Mouse (Mus musculus) limb, embryonic 13.5 days (tissue): ENCODE measurements at regions not wholly inside any gene's neighbourhood (a gene's known extent, or its start where the extent isn't known, plus 50 kb on each side); places are given as distances from the start of the nearest gene placed in this dataset.

Experiments
- ATAC-seq: fragments of 200-750 bp; cut with Nextera tagmentation; 2 replicates; pipeline ENCODE4 v1.8.0; 2017; ENCODE audit warnings: low read depth, moderate number of reproducible peaks, moderate TSS enrichment; ENCODE audit not compliant: low FRiP score
- H3K27ac ChIP-seq: fragments of 300-500 bp; sonication (generic); 2 replicates; pipeline ENCODE4 v1.5.1; 2015; ENCODE audit warnings: inconsistent platforms, mild to moderate bottlenecking, moderate library complexity
- H3K27me3 ChIP-seq: fragments of 300-500 bp; sonication (generic); 2 replicates; pipeline ENCODE4 v1.6.1; 2015; ENCODE audit warnings: mild to moderate bottlenecking, inconsistent platforms
- H3K36me3 ChIP-seq: fragments of 300-500 bp; sonication (generic); 2 replicates; pipeline ENCODE4 v1.6.1; 2015; ENCODE audit warnings: inconsistent platforms, mild to moderate bottlenecking, moderate library complexity
- H3K4me1 ChIP-seq: fragments of 300-500 bp; sonication (generic); 2 replicates; pipeline ENCODE4 v1.6.1; 2015; ENCODE audit warnings: inconsistent platforms
- H3K4me2 ChIP-seq: fragments of 300-500 bp; sonication (generic); replicated peaks from 2 replicates; pipeline ENCODE4 v1.6.1; 2015; ENCODE audit warnings: inconsistent platforms, mild to moderate bottlenecking, moderate library complexity
- H3K4me3 ChIP-seq: fragments of 300-500 bp; sonication (generic); 2 replicates; pipeline ENCODE4 v1.5.1; 2015; ENCODE audit warnings: moderate library complexity, mild to moderate bottlenecking, inconsistent platforms
- H3K9ac ChIP-seq: fragments of 300-500 bp; sonication (generic); 2 replicates; pipeline ENCODE4 v1.6.1; 2015; ENCODE audit warnings: mild to moderate bottlenecking, inconsistent platforms
- H3K9me3 ChIP-seq: fragments of 300-500 bp; sonication (generic); 2 replicates; pipeline ENCODE4 v1.6.1; 2016; ENCODE audit warnings: inconsistent platforms
- WGBS: fragments of 180-500 bp; shearing (Covaris S2); methylation state at CpG from one replicate; pipeline ENCODE4 v1.1.7; 2015; 5-methylcytosine and 5-hydroxymethylcytosine counted together

DNA sequence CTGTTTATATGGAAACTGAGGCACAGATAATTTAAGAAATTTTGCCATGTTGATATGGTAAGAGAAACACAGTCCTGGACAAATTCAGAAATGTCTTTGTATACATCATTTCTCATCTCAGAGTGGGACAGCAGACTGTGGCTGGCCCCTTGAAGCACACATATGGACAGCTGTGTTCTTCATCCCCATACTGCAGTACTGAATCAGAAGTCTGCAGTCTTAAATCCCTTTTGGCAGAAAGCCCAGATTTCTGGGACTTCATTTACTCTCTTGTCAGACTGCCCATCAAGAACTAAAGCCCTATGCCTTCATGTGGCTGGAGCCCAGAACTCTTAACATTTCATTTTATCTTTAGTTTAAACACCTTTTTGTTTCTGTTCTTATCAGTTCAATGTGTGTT lies 403.8 kb upstream of the Rag2 start:
- no peaks in the 10 kb centered on the region for H3K9me3 ChIP-seq
- no peaks in the 10 kb centered on the region for H3K36me3 ChIP-seq
- no peak overlapping the region for H3K9ac ChIP-seq
- H3K27ac ChIP-seq: no peak overlapping the region
- no peak overlapping the region for H3K4me2 ChIP-seq
- ATAC-seq: no peak
- no peaks in the 10 kb centered on the region for H3K4me1 ChIP-seq
- no peaks in the 10 kb centered on the region for H3K27me3 ChIP-seq
- H3K4me3 ChIP-seq: no peak overlapping the region

- no peak overlapping the region for H3K4me2 ChIP-seq
- H3K4me1 ChIP-seq: no peaks in the 10 kb centered on the region
- H3K9me3 ChIP-seq: no peaks in the 10 kb centered on the region
- 86% methylated on average over 3 of the region's 3 CpGs for WGBS
- H3K4me3 ChIP-seq: no peak overlapping the region
- ATAC-seq: no peak
- no peak overlapping the region for H3K9ac ChIP-seq
- no peak overlapping the region for H3K27ac ChIP-seq
- no peaks in the 10 kb centered on the region for H3K27me3 ChIP-seq
- H3K36me3 ChIP-seq: no peaks in the 10 kb centered on the region
Measured at GRCm38 (mm10) chr2:101242983-101243382, 381.5 kb upstream of the Rag2 start.

- Histone ChIP-seq H3K9me3 (no peaks in the 10 kb centered on the region), H3K36me3 (no peaks in the 10 kb centered on the region), H3K4me3 (no peak overlapping the region), H3K27me3 (no peaks in the 10 kb centered on the region), H3K4me1 (no peaks in the 10 kb centered on the region), H3K9ac (no peak overlapping the region), H3K27ac (no peak overlapping the region), H3K4me2 (no peak overlapping the region)
- 59% methylated on average over 2 of the region's 2 CpGs for WGBS
- ATAC-seq: no peak; the same call in 1 of the 2 replicates
Measured at GRCm38 (mm10) chr2:101247133-101247532, 377.4 kb upstream of the Rag2 start.

DNA sequence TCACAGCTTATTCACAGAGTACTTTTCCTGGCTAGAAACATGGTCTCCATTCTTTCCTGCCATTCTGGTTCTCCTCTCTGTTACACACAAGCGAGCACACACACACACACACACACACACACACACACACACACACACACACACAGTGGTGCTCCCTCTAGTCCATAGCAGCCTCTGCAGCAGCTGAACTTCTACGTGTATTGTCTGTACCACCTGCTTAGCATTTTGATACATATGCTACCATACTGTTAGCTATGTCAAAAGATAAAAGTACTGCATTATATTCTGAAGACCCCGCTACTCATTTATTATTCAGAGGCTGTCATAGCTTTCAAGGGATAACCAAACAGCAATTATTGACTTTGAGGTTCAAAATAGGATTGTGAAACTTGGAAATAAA lies 372.3 kb upstream of the Rag2 start:
- no peak for ATAC-seq
- Histone ChIP-seq H3K27ac (no peak overlapping the region), H3K4me1 (no peaks in the 10 kb centered on the region), H3K4me2 (no peak overlapping the region), H3K9me3 (no peaks in the 10 kb centered on the region), H3K27me3 (no peaks in the 10 kb centered on the region), H3K4me3 (no peak overlapping the region), H3K9ac (no peak overlapping the region), H3K36me3 (no peaks in the 10 kb centered on the region)
- 80% methylated on average over 3 of the region's 3 CpGs for WGBS

GRCm38 (mm10) chr2:101256464-101256863 lies 368.1 kb upstream of the Rag2 start:
- Histone ChIP-seq H3K4me2 (no peak overlapping the region), H3K9me3 (no peaks in the 10 kb centered on the region), H3K9ac (no peak overlapping the region), H3K36me3 (no peaks in the 10 kb centered on the region), H3K4me1 (no peaks in the 10 kb centered on the region), H3K27me3 (no peaks in the 10 kb centered on the region), H3K4me3 (no peak overlapping the region), H3K27ac (no peak overlapping the region)
- 72% methylated on average over 3 of the region's 3 CpGs for WGBS
- ATAC-seq: no peak

- no peak for ATAC-seq
- no peak overlapping the region for H3K27ac ChIP-seq
Measured at GRCm38 (mm10) chr2:101263934-101264333, 360.6 kb upstream of the Rag2 start.

GRCm38 (mm10) chr2:101266685-101267374 lies 357.7 kb upstream of the Rag2 start:
- Histone ChIP-seq H3K9ac (no peak overlapping the region), H3K27me3 (no peaks in the 10 kb centered on the region), H3K27ac (no peak overlapping the region), H3K4me3 (no peak overlapping the region), H3K9me3 (no peaks in the 10 kb centered on the region), H3K4me1 (no peaks in the 10 kb centered on the region), H3K36me3 (no peaks in the 10 kb centered on the region), H3K4me2 (no peak overlapping the region)
- no peak for ATAC-seq
- 84% methylated on average over 2 of the region's 2 CpGs for WGBS

More at GRCm38 (mm10) chr2:101263934-101264333, 360.6 kb upstream of the Rag2 start:
- Histone ChIP-seq H3K4me1 (no peaks in the 10 kb centered on the region), H3K27me3 (no peaks in the 10 kb centered on the region), H3K9ac (no peak overlapping the region), H3K4me2 (no peak overlapping the region), H3K4me3 (no peak overlapping the region), H3K36me3 (no peaks in the 10 kb centered on the region), H3K9me3 (no peaks in the 10 kb centered on the region)
- WGBS: 80% methylated on average over 4 of the region's 4 CpGs

DNA sequence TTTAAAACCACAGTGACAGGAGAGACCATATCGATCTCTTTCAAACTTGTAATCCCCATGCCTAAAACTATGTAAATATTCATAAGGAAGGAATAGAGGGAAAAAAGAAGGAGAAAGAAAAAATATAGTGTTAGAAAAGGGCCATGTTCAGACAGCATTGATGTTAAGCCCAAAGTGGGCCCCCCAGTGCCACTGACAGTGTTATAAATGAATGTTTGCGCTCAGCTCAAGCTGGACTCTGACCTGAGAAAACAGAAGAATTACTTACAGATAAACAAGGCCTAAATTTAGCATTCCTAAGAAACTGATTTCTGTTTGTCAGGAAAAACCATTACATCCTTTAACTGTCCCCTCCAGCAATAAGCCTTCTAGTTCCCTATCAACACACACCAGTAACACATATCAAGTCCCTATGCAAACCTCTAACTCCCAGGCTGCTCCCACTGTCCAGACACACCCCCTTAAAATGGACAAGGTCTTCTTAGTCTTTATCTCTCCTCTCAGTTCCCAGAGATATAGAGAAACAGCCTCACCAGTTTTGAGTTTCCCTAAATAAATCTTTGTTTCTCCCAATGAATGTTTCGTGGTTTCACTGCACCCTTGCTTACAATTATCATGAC lies 350.4 kb upstream of the Rag2 start:
- ATAC-seq: no peak
- 84% methylated on average over 3 of the region's 3 CpGs for WGBS
- no peak overlapping the region for H3K27ac ChIP-seq
- H3K4me2 ChIP-seq: no peak overlapping the region
- H3K9ac ChIP-seq: no peak overlapping the region
- no peaks in the 10 kb centered on the region for H3K9me3 ChIP-seq
- no peaks in the 10 kb centered on the region for H3K36me3 ChIP-seq
- H3K4me3 ChIP-seq: no peak overlapping the region
- no peaks in the 10 kb centered on the region for H3K27me3 ChIP-seq
- H3K4me1 ChIP-seq: no peaks in the 10 kb centered on the region

GRCm38 (mm10) chr2:101284886-101285285 lies 339.6 kb upstream of the Rag2 start:
- H3K9me3 ChIP-seq: no peaks in the 10 kb centered on the region
- no peak overlapping the region for H3K4me2 ChIP-seq
- no peaks in the 10 kb centered on the region for H3K36me3 ChIP-seq
- H3K27ac ChIP-seq: no peak overlapping the region
- no peak for ATAC-seq
- H3K4me1 ChIP-seq: no peaks in the 10 kb centered on the region
- H3K27me3 ChIP-seq: no peaks in the 10 kb centered on the region
- H3K4me3 ChIP-seq: no peak overlapping the region
- H3K9ac ChIP-seq: no peak overlapping the region

DNA sequence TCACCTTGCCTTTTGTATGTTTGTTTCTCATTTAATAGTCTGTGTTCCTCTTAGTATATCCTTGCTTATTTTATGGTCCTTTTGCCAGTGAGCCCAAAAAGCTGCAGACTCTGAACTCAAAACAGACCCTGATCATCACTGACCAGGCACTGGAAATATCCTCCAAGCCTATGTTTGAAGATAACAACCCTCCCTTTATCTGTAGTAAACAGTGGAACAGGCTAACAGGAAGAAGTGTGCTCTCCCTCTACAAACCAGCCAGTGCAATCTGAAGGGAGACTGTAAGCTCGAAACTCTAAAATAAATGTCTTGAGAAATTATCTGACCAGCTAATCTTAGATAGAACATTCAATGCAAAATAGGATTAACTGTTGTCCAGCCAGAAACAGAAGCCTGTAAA lies 336.4 kb upstream of the Rag2 start:
- H3K4me1 ChIP-seq: no peaks in the 10 kb centered on the region
- no peaks in the 10 kb centered on the region for H3K36me3 ChIP-seq
- no peaks in the 10 kb centered on the region for H3K9me3 ChIP-seq
- H3K4me2 ChIP-seq: no peak overlapping the region
- no peak for ATAC-seq
- no peak overlapping the region for H3K9ac ChIP-seq
- no peaks in the 10 kb centered on the region for H3K27me3 ChIP-seq
- WGBS: 94% methylated on average over 1 of the region's 1 CpGs
- no peak overlapping the region for H3K27ac ChIP-seq
- H3K4me3 ChIP-seq: no peak overlapping the region

GRCm38 (mm10) chr2:101289168-101289567 lies 335.4 kb upstream of the Rag2 start:
- no peak overlapping the region for H3K4me3 ChIP-seq
- no peaks in the 10 kb centered on the region for H3K9me3 ChIP-seq
- H3K36me3 ChIP-seq: no peaks in the 10 kb centered on the region
- no peaks in the 10 kb centered on the region for H3K27me3 ChIP-seq
- H3K9ac ChIP-seq: no peak overlapping the region
- H3K4me2 ChIP-seq: no peak overlapping the region
- H3K4me1 ChIP-seq: no peaks in the 10 kb centered on the region
- no peak overlapping the region for H3K27ac ChIP-seq
- ATAC-seq: no peak
- WGBS: 30% methylated on average over 2 of the region's 2 CpGs

- 94% methylated on average over 4 of the region's 4 CpGs for WGBS
- Histone ChIP-seq H3K4me3 (no peak overlapping the region), H3K27me3 (no peaks in the 10 kb centered on the region)
Measured at GRCm38 (mm10) chr2:101290738-101291137, 333.8 kb upstream of the Rag2 start.

More at GRCm38 (mm10) chr2:101290738-101291137, 333.8 kb upstream of the Rag2 start:
- no peaks in the 10 kb centered on the region for H3K9me3 ChIP-seq
- H3K4me1 ChIP-seq: no peaks in the 10 kb centered on the region
- no peak overlapping the region for H3K27ac ChIP-seq
- ATAC-seq: no peak
- no peak overlapping the region for H3K4me2 ChIP-seq
- no peaks in the 10 kb centered on the region for H3K36me3 ChIP-seq
- no peak overlapping the region for H3K9ac ChIP-seq
